12 mouse cellular contexts compared by ENCODE assay signal in genomic region chr3:30130495-30130894, GRCm38 (mm10).
A peak's percentile ranks its signal among the peaks of the same experiment; 100 is the strongest.
DNase-seq lines count a peak whose midpoint lies in the region; ATAC-seq lines count a peak whose summit lies in the region.
"Had no signal": no experiment of that assay in that cellular context is flagged by ENCODE, and none has a peak within 500 bp of the region (broad histone marks: within the 10 kb centered on the region; RNA-seq: fewer than 3 reads in every experiment).

No protein-coding gene starts in this region.

- H3K36me3 ChIP-seq in kidney, embryonic 15.5 days: no peaks in the 10 kb centered on the region
- H3K36me3 ChIP-seq in hindbrain, embryonic 13.5 days: no peaks in the 10 kb centered on the region
- H3K36me3 ChIP-seq: embryonic facial prominence, embryonic 15.5 days had no signal

- intact Hi-C loops in gastrocnemius, postnatal 14 days (cut with DNase I; ENCODE audit: low total_unique reads): no loop called here

- DNase-seq in kidney, adult 9 months: peak; percentile 47
- DNase-seq in gastrocnemius, postnatal 14 days: peak; percentile 74
- peak; percentile 33 to 48 for DNase-seq in kidney, postnatal 36 days
- peak; percentile 58 for DNase-seq in lung, postnatal 25 days (ENCODE audit: low spot score)
- DNase-seq in spleen, postnatal 36 days (ENCODE audit: low spot score in 2 of 2): no peak
- DNase-seq: cerebellum, adult 8-10 months; forebrain, postnatal 0 days; thymus, adult 2 months had no signal

- no peak overlapping the region for H3K4me3 ChIP-seq in kidney, embryonic 15.5 days (replicated peaks)
- no peak overlapping the region for H3K4me3 ChIP-seq in hindbrain, embryonic 13.5 days
- H3K4me3 ChIP-seq: embryonic facial prominence, embryonic 15.5 days had no signal

- no peak for ATAC-seq in kidney, embryonic 15.5 days (replicated peaks; ENCODE audit: low FRiP score)
- ATAC-seq in hindbrain, embryonic 13.5 days (ENCODE audit: low FRiP score): no peak
- ATAC-seq: forebrain, postnatal 0 days had no signal

- no peak overlapping the region for H3K4me2 ChIP-seq in kidney, embryonic 15.5 days
- H3K4me2 ChIP-seq in hindbrain, embryonic 13.5 days: no peak overlapping the region
- H3K4me2 ChIP-seq: embryonic facial prominence, embryonic 15.5 days had no signal

- H3K27ac ChIP-seq in kidney, embryonic 15.5 days: no peak overlapping the region
- no peak overlapping the region for H3K27ac ChIP-seq in hindbrain, embryonic 13.5 days
- H3K27ac ChIP-seq: embryonic facial prominence, embryonic 15.5 days; macrophage had no signal

- H3K9ac ChIP-seq in kidney, embryonic 15.5 days: no peak overlapping the region
- H3K9ac ChIP-seq in hindbrain, embryonic 13.5 days: no peak overlapping the region
- H3K9ac ChIP-seq: embryonic facial prominence, embryonic 15.5 days; forebrain, postnatal 0 days had no signal

- 58% methylated on average over 4 of the region's 4 CpGs for WGBS in kidney, embryonic 15.5 days
- WGBS in hindbrain, embryonic 13.5 days: 65% methylated on average over 4 of the region's 4 CpGs

- no peaks in the 10 kb centered on the region for H3K9me3 ChIP-seq in kidney, embryonic 15.5 days (replicated peaks)
- no peaks in the 10 kb centered on the region for H3K9me3 ChIP-seq in hindbrain, embryonic 13.5 days
- H3K9me3 ChIP-seq: embryonic facial prominence, embryonic 15.5 days had no signal

- no peaks in the 10 kb centered on the region for H3K27me3 ChIP-seq in kidney, embryonic 15.5 days
- 0 out of 2 replicates have a peak, but pooled peaks cover 3% of the 10 kb centered on the region for H3K27me3 ChIP-seq in hindbrain, embryonic 13.5 days
- H3K27me3 ChIP-seq: embryonic facial prominence, embryonic 15.5 days had no signal

- no peaks in the 10 kb centered on the region for H3K4me1 ChIP-seq in kidney, embryonic 15.5 days
- H3K4me1 ChIP-seq in hindbrain, embryonic 13.5 days (replicated peaks): no peaks in the 10 kb centered on the region
- H3K4me1 ChIP-seq: embryonic facial prominence, embryonic 15.5 days had no signal

Comparison
In these comparisons a context has a peak if more than half of its experiments do, and no peak if none do; other contexts are left out.
1. DNase-seq: peak in kidney, adult 9 months (single experiment), gastrocnemius, postnatal 14 days (single experiment), kidney, postnatal 36 days (2 of 2) and lung, postnatal 25 days (single experiment); none in spleen, postnatal 36 days (0 of 2).